Mouse (Mus musculus): ENCODE results near the gene Fhod1.

Gene Fhod1

GRCm38 (mm10) chr8:105347428-105348221 is at the start of gene Fhod1:
Gene Fhod1 (minus strand): TSS chr8:105347953.
- peak; percentile 92 for DNase-seq (ENCODE audit: low read depth, low spot score)

DNA sequence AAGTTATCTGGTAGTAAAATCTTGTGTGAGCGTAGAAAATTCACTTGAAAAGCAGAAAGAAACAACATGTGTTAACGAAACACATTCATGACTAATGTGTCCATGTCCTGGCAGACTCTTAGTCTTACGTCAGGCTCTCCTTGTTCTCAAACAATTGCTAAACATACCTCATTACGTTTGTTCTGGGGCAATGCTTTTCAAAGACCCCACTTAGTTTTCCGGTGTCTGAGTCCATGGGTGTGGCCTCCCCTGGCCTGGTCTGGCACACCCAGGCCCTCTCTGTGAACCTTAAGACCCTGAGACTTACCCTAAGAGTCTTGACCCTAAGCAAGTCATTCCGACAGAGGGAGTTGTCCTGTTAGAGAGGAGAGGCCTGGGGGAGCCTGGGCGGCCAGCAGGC is 46.2 kb upstream of the Fhod1 start:
- DNase-seq (ENCODE audit: low read depth, low spot score) = no peak

DNA sequence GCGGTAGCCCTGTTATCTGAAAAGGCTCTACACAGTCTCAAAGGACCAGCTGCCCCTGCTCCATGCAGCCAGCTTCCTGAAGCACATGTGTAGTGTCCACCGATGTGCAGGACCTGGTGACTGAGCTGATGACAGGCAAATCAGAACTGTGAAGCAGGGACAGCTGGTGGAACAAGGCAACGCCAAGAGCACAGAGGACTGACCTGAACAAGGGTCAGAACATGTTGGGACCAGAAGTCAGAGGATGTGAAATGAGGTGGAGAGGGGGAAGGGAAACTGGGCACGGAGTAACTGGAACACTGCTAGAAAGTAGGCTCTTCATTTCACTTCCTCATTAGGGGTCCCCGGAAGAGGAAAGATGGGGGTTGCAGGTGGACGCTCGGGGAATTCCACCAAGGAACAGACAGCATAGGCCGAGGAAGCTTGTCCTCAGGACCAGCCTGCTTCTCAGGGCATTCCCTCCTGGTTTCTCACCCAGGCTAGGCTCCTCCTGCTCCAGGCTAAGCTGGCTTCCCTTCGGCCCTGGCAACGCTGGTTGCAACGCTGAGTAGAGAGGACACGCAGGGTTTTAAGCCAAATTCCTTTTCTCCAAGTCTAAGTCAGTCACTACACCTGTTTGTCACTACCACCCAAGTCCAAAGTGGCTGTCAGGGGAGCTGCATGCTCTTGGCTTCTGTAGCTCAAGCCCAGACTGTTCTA is 45.5 kb upstream of the Fhod1 start:
- no peak for DNase-seq (ENCODE audit: low read depth, low spot score)

DNA sequence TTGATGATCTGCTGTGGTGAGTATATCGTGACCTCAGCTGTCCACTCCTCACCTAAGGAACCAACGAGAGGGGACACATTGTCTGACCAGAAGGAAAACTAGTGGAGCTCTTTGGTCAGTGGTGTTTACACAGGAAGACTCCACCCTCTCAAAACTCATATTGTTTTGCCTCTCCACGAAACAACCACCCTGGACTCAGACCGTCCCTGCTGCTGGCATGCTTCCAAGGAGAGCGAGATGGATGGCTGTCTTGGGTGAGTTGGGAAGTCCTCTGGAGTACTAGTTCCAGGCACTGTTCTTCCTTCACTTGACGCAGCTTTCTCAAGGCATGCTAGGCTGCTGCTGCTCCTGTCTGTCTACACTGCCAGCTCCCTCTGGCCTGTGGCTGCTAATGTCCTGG is 41.3 kb upstream of the Fhod1 start:
- DNase-seq (ENCODE audit: low read depth, low spot score) = no peak

DNA sequence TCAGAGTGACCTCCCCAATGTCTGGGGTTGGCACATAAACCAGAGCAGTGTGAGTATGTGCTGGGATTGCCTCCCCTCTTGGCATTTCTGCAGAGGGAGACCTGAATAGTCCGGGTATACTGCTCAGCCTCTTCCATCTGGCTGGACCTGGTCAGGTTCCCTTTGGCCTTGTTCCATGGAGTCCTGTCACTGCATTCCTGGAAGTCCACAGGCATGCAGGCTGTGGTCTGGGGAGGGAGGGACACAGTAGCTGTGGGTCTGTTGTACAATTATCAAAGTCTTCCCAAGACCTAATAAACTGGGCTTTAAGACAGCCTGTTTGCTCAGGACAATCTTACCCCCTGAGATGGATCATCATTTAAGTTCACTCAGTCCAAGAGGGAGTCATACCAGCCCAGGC is 39.4 kb upstream of the Fhod1 start:
- no peak for DNase-seq (ENCODE audit: low read depth, low spot score)

DNA sequence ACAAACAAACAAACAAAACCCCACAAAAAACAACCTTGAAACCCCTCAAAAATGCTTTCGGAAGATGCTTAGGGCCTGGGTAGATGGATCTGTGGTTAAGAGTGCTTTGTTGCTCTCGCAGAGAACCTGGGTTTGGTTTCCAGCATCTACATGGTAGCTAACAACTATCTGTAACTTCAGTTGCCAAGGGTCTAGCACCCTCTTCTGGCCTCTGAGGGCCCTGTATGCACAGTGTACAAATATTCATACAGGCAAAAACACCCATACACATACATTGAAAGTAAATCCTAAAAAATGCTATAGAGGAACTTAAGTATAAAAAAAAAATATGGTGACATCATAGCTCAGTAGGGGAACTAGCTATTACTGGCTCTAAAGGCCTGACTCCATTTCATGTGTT is 36.3 kb upstream of the Fhod1 start:
- DNase-seq (ENCODE audit: low read depth, low spot score) = no peak

- DNase-seq (ENCODE audit: low read depth, low spot score) = no peak
Measured at GRCm38 (mm10) chr8:105380308-105380707, 32.6 kb upstream of the Fhod1 start.

- no peak for DNase-seq (ENCODE audit: low read depth, low spot score)
Measured at GRCm38 (mm10) chr8:105378673-105379072, 30.9 kb upstream of the Fhod1 start.

GRCm38 (mm10) chr8:105374513-105374966 is 26.8 kb upstream of the Fhod1 start:
- DNase-seq (ENCODE audit: low read depth, low spot score) = peak; percentile 39

DNA sequence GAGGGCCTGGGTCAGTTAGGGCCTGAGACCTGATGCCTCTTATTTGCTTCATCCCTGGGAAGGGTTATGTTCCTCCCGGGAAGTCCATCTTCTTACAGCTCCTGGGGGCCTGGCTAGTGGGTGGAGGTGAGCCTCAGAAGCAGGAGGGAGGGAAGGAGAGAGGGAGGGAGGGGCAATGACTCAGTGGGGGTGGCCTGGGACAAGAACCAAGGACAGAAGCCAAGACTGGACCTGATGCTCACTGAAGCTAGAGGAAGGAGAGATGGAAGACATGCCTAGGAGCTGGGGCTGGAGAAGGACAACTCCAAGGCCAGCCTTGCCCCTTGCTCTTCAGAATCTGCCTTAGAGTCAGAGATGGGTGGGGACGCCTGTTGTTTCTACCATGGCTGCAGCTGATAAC is 25.3 kb upstream of the Fhod1 start, which contains the start of gene Plekhg4:
Gene Plekhg4, plus strand, starts transcription at position 243 of the 400 bp plus-strand sequence.
- no peak for DNase-seq (ENCODE audit: low read depth, low spot score)

DNA sequence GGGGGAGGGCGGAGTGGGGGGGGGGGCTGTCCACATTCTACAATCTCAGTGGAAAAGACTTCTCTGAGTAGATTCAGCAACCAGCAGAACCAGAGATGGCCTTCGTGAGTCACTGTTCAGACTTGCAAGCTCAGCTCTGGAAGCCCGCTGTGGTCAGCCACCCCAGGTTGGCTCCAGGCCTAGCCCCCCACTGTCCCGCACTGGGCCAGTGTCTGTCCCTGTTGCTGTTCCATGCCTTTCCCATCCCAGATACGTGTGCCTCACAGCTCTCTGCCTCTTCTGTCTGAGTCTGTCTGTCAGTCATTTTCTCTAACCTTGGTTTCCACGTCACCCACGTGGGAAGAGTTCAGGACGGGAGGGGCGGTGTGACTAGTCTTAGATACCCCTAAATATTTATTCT is 24.7 kb upstream of the Fhod1 start:
- no peak for DNase-seq (ENCODE audit: low read depth, low spot score)

DNA sequence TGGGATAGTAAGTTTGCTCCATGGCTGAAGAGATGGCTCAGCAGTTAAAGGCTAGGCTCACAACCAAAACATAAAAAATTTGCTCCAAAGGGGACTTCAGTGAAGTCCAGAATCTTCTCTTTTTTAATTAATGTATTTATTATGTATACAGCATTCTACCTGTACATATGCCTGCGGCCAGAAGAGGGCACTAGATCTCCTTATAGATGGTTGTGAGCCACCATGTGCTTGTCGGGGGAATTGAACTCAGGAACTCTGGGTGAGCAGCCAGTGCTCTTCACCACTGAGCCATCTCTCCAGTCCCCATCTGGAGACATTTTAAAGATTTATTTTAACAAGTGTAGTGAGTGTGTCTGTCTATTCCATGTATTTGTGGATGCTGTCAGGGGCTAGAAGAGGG is 19.4 kb upstream of the Fhod1 start:
- peak; percentile 43 for DNase-seq (ENCODE audit: low read depth, low spot score)

DNA sequence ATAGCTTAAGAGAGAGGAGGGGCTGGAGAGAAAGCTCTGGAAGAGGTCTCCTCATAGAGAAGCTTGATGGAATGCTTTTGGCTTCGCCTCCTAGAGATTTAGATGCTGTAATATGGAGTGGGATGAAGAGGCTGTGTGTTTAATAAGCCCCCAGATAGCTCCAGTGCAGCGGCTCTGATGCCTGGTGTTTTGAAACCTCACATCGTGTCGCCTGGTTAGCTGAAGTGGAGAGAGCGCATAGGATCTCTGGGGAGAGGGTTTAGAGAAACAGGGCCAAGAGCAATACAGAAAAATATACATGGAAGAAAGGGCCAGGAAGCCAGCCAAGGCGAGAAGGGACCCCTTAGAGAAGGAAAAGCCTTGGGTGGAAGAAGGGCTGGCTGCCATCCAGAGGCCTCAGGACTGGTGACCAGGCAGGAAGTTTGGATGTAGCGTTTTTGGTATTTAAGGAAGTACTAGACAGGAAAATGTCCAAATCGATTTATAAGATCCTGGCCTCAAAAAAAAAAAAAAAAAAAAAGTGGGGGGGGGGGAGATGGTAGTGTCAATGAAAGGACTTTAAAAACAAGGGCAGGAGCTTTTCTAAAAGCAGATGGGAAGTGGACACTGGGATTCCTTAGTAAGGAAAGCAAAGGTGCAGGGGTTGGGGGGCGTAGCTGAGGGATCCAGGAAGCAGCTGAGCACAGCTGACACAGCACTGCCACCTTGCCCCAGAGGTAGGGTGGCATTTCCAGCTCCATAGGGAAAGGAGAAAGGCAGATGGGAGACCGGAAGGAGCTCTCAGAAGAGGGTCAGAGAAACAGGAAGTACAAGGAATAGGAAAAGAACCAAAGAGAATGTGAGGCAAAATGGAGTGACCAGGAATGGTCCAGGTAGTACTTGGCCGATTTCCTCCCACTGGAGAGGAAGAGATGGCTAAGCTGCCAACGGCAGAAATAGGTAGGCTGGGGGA is 14.3 kb upstream of the Fhod1 start:
- DNase-seq (ENCODE audit: low read depth, low spot score) = no peak

GRCm38 (mm10) chr8:105359646-105360045 is 11.9 kb upstream of the Fhod1 start:
- DNase-seq (ENCODE audit: low read depth, low spot score) = no peak

DNA sequence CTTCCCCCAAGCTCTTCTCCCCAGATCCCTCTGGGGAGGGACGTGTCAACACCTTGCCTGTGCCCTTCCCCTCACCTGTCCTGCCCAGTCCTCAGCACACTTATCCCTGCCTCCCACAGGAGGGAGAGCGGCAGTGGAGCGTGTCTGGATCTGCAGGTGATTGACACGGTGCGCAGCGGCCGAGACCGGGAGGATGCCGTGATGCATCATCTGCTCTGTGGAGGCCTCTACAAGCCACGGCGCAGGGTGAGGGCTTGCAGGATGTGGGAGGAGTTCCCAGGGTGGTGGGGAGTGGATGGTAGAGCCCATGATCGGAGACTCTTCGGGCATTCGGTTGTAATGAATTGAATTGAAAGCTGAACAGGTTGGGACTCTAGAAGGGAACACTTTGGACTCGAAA is 11.5 kb upstream of the Fhod1 start:
- DNase-seq (ENCODE audit: low read depth, low spot score) = no peak

DNA sequence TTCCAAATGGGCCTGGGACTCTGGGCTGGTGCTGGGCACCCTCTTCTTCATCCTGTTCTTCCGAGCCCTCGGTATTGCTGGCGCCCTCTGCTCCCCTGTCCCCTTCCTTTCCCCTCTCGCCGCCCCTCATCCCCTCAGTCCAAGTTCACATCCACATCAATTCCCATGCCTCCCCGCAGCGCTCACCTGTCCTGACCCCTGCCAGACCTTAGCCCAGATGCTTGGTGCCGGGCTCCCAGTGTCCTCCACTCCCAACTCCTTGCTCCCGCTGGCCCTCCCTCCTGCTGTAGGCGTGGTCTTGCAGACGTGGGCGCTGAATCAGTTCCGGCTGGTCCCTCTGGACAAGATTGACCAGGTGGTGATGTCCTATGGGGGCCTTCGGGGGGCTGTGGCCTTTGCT is 8.9 kb upstream of the Fhod1 start:
- no peak for DNase-seq (ENCODE audit: low read depth, low spot score)

- peak; percentile 33 for DNase-seq (ENCODE audit: low read depth, low spot score)
Measured at GRCm38 (mm10) chr8:105355179-105356024, 7.6 kb upstream of the Fhod1 start.

DNA sequence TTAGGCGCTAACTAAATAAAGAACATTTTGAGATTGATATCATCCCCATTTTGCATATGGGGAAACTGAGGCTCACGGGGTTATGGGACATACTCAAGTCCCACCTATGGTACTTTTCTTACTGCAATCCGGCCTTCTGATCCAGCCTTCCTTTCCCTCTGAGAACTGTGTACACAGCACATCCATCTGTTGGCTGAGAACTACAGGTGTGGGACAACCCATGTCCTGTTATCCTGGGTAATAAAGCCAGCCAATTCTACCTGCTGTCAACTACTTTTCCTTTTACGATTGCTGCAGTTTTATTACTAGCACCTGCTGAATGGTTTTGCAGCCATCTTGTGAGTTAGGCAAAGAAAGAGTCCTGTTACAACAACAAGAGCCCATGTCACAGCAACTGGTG is 6.8 kb upstream of the Fhod1 start:
- DNase-seq (ENCODE audit: low read depth, low spot score) = no peak

DNA sequence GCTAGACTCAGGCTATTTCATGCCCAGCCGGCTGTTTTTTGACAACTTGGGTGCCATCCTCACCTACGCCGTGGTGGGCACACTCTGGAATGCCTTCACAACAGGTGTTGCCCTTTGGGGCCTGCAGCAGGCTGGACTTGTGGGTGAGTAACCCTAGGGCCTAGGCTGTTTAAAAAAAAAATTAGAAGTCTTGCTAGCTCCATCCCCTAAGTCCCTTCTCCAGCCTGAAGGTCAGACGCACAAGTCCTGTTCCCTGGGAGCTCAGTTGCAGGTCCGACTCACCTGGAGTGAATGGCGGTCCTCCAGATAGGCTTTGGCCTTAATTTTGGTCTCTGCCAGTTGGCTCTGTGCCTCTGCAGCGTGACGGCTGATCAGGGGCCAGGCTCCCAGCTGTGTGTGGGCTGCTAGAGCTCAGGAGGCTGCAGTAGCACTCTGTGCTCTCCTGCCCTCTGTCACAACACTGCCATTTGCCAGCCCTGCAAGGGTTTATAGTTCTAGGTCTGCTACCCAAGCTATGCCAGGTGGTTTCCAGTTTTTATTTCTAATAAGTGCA is 5.9 kb upstream of the Fhod1 start:
- no peak for DNase-seq (ENCODE audit: low read depth, low spot score)

- no peak for DNase-seq (ENCODE audit: low read depth, low spot score)
Measured at GRCm38 (mm10) chr8:105350186-105350585, 2.4 kb upstream of the Fhod1 start.
